Mouse (Mus musculus) cerebellum, adult 8-10 months (tissue): ENCODE measurements at regions not wholly inside any gene's neighbourhood (a gene's known extent, or its start where the extent isn't known, plus 50 kb on each side); places are given as distances from the start of the nearest gene placed in this dataset.
A peak's percentile ranks its signal among the peaks of the same experiment; 100 is the strongest.

ENCODE experiments used
- DNase-seq: peaks from one replicate; pipeline ENCODE4 v3.0.0; 2022

GRCm38 (mm10) chr9:61269151-61269870 is 102.9 kb upstream of the Tle3 start:
- no peak for DNase-seq

- no peak for DNase-seq
Observed at GRCm38 (mm10) chr9:61271243-61271642, 100.9 kb upstream of the Tle3 start.

GRCm38 (mm10) chr9:61271769-61272352 is 100.3 kb upstream of the Tle3 start:
- DNase-seq, result no peak

- DNase-seq, result no peak
Observed at GRCm38 (mm10) chr9:61274020-61274419, 98.1 kb upstream of the Tle3 start.

DNA sequence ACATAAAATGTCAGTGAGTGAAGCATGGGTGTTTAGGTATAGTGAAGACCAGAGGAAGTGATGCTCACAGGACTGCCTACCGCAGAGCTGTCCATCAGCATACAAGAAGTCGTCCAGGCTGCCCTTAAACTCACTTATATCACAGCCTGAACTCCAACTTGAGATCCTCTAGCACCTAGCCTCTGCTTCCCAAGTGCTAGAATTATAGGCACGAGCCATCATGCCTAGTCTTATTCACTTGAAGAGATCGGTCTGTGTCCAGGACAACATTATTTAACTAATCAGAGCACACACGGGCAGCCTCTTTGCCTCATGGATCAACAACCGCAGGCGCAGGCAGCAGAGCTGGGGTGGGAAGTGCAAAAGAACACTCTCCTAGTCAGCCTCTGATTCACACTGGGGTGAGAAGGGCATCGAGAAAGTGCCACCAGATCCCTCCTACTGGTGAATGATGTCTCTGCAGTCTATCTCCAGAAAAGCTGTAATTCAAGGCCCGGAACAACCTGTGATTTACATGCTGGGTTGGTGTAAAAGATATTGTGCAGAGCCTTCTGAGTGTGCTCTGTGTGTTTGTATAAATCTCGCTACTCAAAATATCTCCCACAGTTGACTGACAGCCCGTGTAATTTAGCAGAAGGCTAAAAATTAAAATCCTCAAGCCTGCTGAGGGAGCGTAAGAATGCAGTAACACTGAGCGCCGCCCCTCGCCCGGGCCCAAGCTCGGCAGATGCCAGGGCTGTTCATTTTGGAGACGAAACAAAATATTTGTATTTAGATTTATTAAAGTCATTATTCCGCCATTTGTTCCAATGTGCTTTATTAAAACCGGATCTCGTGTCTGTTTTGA is 94.6 kb upstream of the Tle3 start:
- DNase-seq, result peak; percentile 60

GRCm38 (mm10) chr9:61278216-61278758 is 93.9 kb upstream of the Tle3 start:
- no peak for DNase-seq

DNA sequence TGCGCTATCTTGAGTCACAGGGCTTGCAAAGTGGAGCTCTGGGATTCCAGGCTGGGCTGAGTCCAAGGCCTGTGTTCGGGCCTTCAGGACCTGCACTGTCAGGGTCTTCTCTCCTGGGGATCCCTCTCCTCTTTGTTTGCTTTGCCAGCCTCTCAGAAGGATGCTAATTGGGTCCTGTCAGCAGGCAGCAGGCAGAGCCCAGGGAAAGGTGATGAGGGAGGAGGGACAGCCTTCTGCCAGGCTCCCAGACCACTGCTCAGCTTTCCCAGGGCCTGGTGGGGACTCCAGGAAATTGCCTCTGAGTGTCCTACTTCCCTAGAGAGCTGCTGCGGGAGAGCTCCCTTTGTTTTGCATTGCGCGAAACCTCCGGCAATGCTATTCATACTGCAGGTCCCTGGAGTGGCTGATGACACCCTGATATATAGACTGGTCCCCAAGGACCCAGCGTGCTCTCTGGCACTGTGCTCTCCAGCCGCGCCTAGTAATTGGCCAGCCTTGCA is 93.1 kb upstream of the Tle3 start:
- DNase-seq, result no peak

GRCm38 (mm10) chr9:61280856-61281582 is 91.1 kb upstream of the Tle3 start:
- DNase-seq, result no peak

- DNase-seq, result no peak
Observed at GRCm38 (mm10) chr9:61283311-61283710, 88.9 kb upstream of the Tle3 start.

DNA sequence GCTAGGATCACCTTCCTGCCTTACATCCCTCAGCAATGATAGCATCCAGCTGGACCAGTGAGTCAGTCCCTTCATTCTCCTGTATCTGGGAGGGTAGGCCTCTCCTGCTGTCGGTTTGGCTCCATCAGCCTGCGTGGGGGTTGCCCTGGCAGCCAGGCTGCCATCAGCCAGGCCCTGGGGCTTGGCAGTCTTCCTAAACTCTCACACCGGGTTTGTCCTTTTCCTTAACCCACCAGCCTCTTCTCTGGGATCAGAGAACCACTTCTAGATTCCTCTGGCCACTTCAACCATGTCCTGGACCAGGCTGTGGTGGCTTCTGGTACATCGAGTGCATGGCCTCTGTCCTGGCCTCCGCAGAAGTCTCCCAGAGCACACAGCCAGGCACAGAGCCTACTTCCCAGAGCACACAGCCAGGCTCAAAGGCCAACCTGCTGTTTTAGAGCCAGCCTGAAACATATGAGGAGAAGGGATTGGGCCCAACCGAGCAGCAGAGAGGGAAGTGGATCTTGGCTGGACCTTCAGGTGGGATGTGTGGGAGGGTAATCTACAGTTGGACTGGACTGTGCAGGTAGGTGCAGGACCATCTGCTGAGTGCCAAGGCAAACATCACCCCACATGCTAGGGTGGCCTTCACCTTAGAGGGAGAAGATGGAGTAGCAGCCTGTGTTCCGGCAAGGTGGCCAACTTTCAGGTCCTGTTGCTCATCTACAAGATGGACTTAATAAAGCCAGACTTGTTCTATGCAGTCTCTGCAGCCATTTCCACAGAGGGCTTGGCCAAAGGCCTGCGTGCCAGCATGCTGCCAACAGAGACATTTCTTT is 87.8 kb upstream of the Tle3 start:
- DNase-seq, result peak; percentile 85

- no peak for DNase-seq
Observed at GRCm38 (mm10) chr9:61286561-61286960, 85.6 kb upstream of the Tle3 start.

- DNase-seq, result no peak
Observed at GRCm38 (mm10) chr9:61289117-61289516, 83.0 kb upstream of the Tle3 start.

DNA sequence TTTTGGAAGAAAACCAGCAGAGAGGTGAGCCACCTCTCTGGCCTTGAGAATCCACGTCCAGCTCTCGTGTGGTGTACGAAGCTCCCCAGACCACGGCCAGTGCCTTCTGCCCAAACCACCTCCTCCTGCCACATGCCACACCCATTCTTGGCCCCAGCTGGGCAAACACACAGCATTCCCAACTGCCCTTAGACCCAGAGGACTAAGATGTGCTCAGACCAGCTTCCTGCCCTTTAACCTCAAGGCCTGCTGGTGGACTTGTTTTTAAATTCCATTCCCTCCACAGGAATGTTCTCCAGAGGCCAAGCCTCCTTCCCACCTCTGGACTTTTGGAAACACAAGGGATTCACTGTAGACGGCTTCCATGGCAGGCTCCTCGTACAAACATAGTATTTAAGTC is 82.5 kb upstream of the Tle3 start:
- no peak for DNase-seq

GRCm38 (mm10) chr9:61291646-61292045 is 80.5 kb upstream of the Tle3 start:
- no peak for DNase-seq

DNA sequence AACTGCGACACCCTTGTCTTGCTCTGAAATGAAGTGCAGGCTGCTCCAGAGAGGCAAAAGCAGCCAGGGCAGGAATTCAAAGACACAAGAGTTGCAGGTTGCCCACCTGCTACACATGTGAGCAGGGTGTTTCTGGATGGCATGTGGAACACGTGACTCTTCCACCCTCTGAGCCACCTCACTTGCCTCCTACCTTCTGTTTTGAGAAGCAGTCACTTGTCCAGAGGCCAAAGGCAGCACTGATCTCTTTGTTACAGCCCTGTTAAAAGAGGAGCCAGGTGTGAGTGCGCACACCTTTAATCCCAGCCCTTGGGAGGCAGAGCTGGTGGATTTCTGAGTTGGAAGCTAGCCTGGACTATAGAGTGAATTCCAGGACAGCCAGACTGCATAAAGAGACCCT is 79.7 kb upstream of the Tle3 start:
- DNase-seq, result no peak

DNA sequence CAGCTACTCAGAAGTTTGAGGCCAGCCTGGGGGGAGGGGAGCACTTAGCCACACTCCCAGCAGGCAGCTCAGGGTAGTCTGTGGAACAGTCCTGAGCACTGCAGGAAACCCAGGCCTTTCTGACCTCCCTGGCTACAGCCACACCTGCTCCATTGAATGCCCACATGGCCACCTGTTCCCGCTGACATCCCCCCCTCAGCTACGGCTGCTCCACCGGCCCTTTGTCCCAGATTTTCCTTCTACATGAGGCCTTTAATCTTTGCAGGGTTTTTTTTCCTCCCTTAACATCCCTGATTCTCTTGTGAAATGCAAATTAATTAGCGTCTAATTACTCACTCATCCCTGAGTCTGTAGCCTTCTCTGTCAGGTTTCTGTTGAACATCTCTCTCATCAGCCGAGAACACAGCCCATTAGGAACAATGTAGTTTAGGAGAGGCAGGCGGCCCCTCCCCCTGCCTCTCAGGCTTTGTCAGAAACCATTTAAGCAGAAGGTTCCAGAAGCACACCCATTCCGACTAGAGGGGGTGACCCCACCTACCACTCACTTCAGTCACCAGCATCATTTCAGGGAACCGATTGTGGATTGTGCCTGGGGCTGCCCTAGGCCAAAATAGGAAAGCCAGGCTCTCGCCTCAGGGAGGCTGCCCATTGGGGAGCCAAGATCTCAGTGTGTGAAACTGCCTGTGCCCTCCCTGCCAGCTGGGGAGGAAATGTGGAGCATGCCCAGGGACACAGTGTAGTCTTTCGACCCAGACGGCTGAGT is 78.8 kb upstream of the Tle3 start:
- DNase-seq, result peak; percentile 88

DNA sequence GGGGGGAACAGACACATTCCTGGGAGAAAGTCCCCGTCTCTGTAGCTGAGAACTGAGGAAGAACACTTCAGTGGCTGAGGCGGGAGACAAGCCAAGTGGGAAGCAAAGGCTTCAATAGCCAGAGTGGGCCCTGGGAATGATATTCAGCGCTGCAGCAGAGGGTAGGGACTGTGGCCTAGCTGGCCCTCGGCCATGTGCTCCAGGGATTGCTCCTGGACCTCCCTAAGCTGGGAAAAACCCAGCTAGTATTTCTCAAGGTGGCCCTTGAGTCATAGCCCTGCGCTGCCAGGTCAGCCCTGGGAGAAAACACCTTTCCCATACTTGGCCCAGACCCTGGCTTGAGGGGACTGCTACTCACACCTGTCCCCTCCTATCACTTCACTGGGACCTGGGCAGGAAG is 77.2 kb upstream of the Tle3 start:
- DNase-seq, result no peak

GRCm38 (mm10) chr9:61296311-61296947 is 75.7 kb upstream of the Tle3 start:
- DNase-seq, result no peak

DNA sequence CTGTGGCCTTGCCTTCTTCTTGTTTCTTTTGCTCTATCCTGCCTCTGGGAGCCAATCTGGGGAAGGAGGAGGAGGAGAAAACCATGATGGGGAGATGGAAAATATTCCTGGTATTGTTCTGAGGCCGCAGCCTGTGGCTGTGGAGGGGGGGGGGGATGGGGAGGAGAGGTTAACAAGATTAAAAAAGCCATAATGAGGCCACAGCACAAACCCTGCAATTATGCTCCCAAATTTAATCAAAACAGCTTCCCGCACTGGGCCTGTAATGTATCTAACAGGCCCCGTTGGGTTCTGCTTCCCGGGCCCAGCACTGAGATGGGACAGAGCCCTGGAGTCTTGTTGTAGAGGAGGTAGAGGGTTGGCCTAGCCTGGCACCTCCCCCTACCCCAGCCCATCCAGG is 74.8 kb upstream of the Tle3 start:
- DNase-seq, result no peak

GRCm38 (mm10) chr9:61299873-61300560 is 72.1 kb upstream of the Tle3 start:
- no peak for DNase-seq
